Mouse (Mus musculus) cerebellum, adult 2 months (tissue): ENCODE measurements around the gene Cdkl3.

Experiments used
- CTCF ChIP-seq: fragments of 200-500 bp; IDR thresholded peaks from 2 replicates; pipeline ENCODE4 v1.5.1; 2011; ENCODE audit warnings: low read depth, mild to moderate bottlenecking, control low read depth, low read length, moderate library complexity, borderline replicate concordance; ENCODE audit not compliant: insufficient read depth
- POLR2A ChIP-seq: fragments of 200-500 bp; IDR thresholded peaks from 2 replicates; pipeline ENCODE4 v1.6.1; 2011; ENCODE audit warnings: low read length, control low read depth, borderline replicate concordance; ENCODE audit not compliant: insufficient read depth

DNA sequence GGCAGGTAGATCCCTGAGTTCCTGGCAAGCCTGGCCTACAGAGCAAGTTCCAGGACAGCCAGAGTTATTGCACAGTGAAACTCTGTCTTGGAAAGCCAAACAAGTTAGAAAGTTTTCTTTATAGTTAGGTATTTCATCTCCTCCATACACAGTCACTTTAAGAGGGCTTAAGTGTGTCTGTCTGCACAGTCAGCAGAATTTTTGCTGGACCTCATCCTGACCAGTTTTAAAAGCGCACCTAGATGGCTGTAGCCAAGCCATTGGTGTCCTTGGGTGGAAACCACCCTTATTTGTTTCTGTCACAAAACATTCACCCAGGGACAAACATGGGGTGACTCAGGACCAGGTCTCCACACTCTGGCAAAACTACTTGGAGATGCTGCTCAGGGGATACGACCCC is 76.6 kb downstream of the Cdkl3 start:
- TF ChIP-seq POLR2A = no peak
- no peak for TF ChIP-seq CTCF
